Mouse (Mus musculus): Measurements from ENCODE around the gene Kctd17. TPM values are rescaled to one million over a fixed set of nuclear protein-coding genes. Genes with fewer than 3 reads are reported as not detected.

Gene Kctd17
- polyA plus RNA-seq, 1 experiment from 2014 or later, result 37.9 TPM

DNA sequence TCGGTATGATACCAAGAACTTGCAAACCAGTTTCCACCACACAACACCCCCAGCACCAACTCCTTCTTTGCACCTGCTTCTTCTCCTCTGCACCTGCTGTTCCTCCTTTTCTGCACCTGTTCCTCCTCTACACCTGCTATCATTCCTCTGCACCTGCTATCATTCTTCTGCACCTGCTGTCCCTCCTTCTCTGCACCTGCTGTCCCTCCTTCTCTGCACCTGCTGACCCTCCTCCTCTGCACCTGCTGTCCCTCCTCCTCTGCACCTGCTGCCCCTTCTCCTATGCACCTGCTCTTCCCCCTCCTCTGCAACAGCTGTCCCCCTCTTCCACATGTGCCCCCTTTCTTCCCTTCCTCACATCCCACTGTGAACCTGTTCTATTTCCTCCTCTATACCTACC, 58.2 kb downstream of the Kctd17 start:
- Histone ChIP-seq H3K9me3 (ENCODE audit: control insufficient read depth, low read length) (no peaks in the 10 kb centered on the region), H3K4me2 (ENCODE audit: low read depth, severe bottlenecking) (no peak overlapping the region), H3K27me3 (ENCODE audit: control insufficient read depth, insufficient read depth, low read length) (no peaks in the 10 kb centered on the region), H3K4me1 (ENCODE audit: control insufficient read depth, insufficient read depth, low read length) (0 out of 2 replicates have a peak, but pooled peaks cover 3% of the 10 kb centered on the region), H3K27ac (replicated peaks; ENCODE audit: low read depth, low read length) (no peak overlapping the region), H3K9ac (ENCODE audit: low read length) (no peak overlapping the region), H3K36me3 (ENCODE audit: control insufficient read depth, insufficient read depth, low read length) (no peaks in the 10 kb centered on the region), H3K4me3 (ENCODE audit: low read depth, low read length) (no peak overlapping the region)
- no peak for ATAC-seq (ENCODE audit: insufficient number of reproducible peaks, low FRiP score, low TSS enrichment, low read depth)
- DNase-seq (ENCODE audit: low spot score), result no peak
- 88% methylated on average over 1 of the region's 1 CpGs for WGBS

- Histone ChIP-seq H3K9me3 (ENCODE audit: control insufficient read depth, low read length) (no peaks in the 10 kb centered on the region), H3K9ac (ENCODE audit: low read length) (no peak overlapping the region), H3K4me3 (ENCODE audit: low read depth, low read length) (no peak overlapping the region), H3K4me2 (ENCODE audit: low read depth, severe bottlenecking) (no peak overlapping the region), H3K36me3 (ENCODE audit: control insufficient read depth, insufficient read depth, low read length) (no peaks in the 10 kb centered on the region), H3K27ac (replicated peaks; ENCODE audit: low read depth, low read length) (no peak overlapping the region), H3K4me1 (ENCODE audit: control insufficient read depth, insufficient read depth, low read length) (0 out of 2 replicates have a peak, but pooled peaks cover 3% of the 10 kb centered on the region), H3K27me3 (ENCODE audit: control insufficient read depth, insufficient read depth, low read length) (no peaks in the 10 kb centered on the region)
- DNase-seq (ENCODE audit: low spot score) (no peak), ATAC-seq (ENCODE audit: insufficient number of reproducible peaks, low FRiP score, low TSS enrichment, low read depth) (no peak)
- 72% methylated on average over 4 of the region's 4 CpGs for WGBS
Observed at GRCm38 (mm10) chr15:78487066-78487465, 58.7 kb downstream of the Kctd17 start.

Other genes starting within 250 kb of the Kctd17 start
- 4.6 and 5.1 TPM in 2 replicates for gene Pvalb, start 222.2 kb upstream of the Kctd17 start, polyA plus RNA-seq (2014; fragmentation: Nextera tagmentation; extraction: Ambion mirVana)
- 4.8 and 6.3 TPM in 2 replicates for gene Ncf4, start 183.8 kb upstream of the Kctd17 start, polyA plus RNA-seq (2014; fragmentation: Nextera tagmentation; extraction: Ambion mirVana)
- gene Csf2rb2, start 122.8 kb upstream of the Kctd17 start, polyA plus RNA-seq (2014; fragmentation: Nextera tagmentation; extraction: Ambion mirVana), result 0.33 and 0.39 TPM in 2 replicates
- 1.3 and 1.5 TPM in 2 replicates for gene Csf2rb, start 102.8 kb upstream of the Kctd17 start, polyA plus RNA-seq (2014; fragmentation: Nextera tagmentation; extraction: Ambion mirVana)
- not detected in 2 replicates for gene Tex33, start 32.7 kb upstream of the Kctd17 start, polyA plus RNA-seq (2014; fragmentation: Nextera tagmentation; extraction: Ambion mirVana)
- 7.7 and 7.8 TPM in 2 replicates for gene Tst, start 22.7 kb upstream of the Kctd17 start, polyA plus RNA-seq (2014; fragmentation: Nextera tagmentation; extraction: Ambion mirVana)
- 1.7 and 2.3 TPM in 2 replicates for gene Mpst, start 22.1 kb upstream of the Kctd17 start, polyA plus RNA-seq (2014; fragmentation: Nextera tagmentation; extraction: Ambion mirVana)
- gene Tmprss6, start 40.1 kb downstream of the Kctd17 start, polyA plus RNA-seq (2014; fragmentation: Nextera tagmentation; extraction: Ambion mirVana), result 0.27 TPM in 1 of 2 replicates, not detected in the other
- gene Il2rb, start 66.7 kb downstream of the Kctd17 start, polyA plus RNA-seq (2014; fragmentation: Nextera tagmentation; extraction: Ambion mirVana), result not detected in 2 replicates
- gene C1qtnf6, start 102.9 kb downstream of the Kctd17 start, polyA plus RNA-seq (2014; fragmentation: Nextera tagmentation; extraction: Ambion mirVana), result 17.5 and 18.9 TPM in 2 replicates
- gene Sstr3, start 116.1 kb downstream of the Kctd17 start, polyA plus RNA-seq (2014; fragmentation: Nextera tagmentation; extraction: Ambion mirVana), result not detected in 2 replicates
- gene Rac2, start 144.2 kb downstream of the Kctd17 start, polyA plus RNA-seq (2014; fragmentation: Nextera tagmentation; extraction: Ambion mirVana), result 5.9 and 6.8 TPM in 2 replicates
- gene Cyth4, start 168.5 kb downstream of the Kctd17 start, polyA plus RNA-seq (2014; fragmentation: Nextera tagmentation; extraction: Ambion mirVana), result 1.5 and 2.5 TPM in 2 replicates

Data from limb, embryonic 11.5 days (tissue).